Comparison of ENCODE assay signal across 10 mouse cellular contexts in the genomic region with DNA sequence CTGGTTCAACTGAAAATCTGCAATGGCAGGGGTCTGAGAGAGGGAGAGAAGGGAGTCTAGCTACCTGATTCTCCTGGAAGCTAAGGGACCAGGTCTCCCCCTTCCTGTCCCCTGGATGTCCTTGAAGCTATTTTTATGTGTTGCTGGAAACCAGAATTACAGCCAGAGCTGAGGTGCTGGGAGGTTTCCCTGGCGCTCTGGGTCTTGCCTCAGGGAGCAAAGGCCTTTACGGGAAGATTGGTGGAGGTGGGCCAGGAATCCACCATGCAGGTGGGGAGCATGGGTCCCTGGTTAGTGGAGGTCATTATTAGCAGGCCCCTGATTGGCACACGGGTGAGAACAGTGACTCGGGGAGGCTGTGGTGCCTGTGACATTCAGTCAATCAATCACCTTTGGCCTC. TPM values are rescaled to one million over a fixed set of nuclear protein-coding genes. Genes with fewer than 3 reads are reported as not detected.
DNase-seq lines count a peak whose midpoint lies in the region; ATAC-seq lines count a peak whose summit lies in the region.
"Had no signal": no experiment of that assay in that cellular context is flagged by ENCODE, and none has a peak within 500 bp of the region (broad histone marks: within the 10 kb centered on the region; RNA-seq: fewer than 3 reads in every experiment).

No protein-coding gene starts in this region.

- no peak overlapping the region for H3K4me2 ChIP-seq in kidney, embryonic 15.5 days
- no peak overlapping the region for H3K4me2 ChIP-seq in neural tube, embryonic 14.5 days (ENCODE audit: low read depth, low read length)

- DNase-seq in kidney, adult 11 months = peak; percentile 52
- no peak for DNase-seq in hindbrain, embryonic 10.5 days (ENCODE audit: low spot score)
- DNase-seq in kidney, postnatal 25 days = peak; percentile 27 to 67
- DNase-seq in cerebellum, adult 11 months = no peak
- DNase-seq in cerebellum, adult 9-11 months = no peak
- DNase-seq: cerebellum, adult 18-20 months; lung, postnatal 14 days had no signal

- no peaks in the 10 kb centered on the region for H3K27me3 ChIP-seq in kidney, embryonic 15.5 days
- H3K27me3 ChIP-seq in hindbrain, embryonic 10.5 days (ENCODE audit: insufficient read depth, poor library complexity, severe bottlenecking) = peaks cover 8% of the 10 kb centered on the region; the same call in 1 of the 2 replicates
- no peaks in the 10 kb centered on the region for H3K27me3 ChIP-seq in neural tube, embryonic 14.5 days (ENCODE audit: control insufficient read depth, insufficient read depth, low read length)

- 32% methylated on average over 4 of the region's 4 CpGs for WGBS in kidney, embryonic 15.5 days
- 62% methylated on average over 4 of the region's 4 CpGs for WGBS in hindbrain, embryonic 10.5 days
- 27% methylated on average over 4 of the region's 4 CpGs for WGBS in neural tube, embryonic 14.5 days

- no peak overlapping the region for H3K27ac ChIP-seq in kidney, embryonic 15.5 days
- H3K27ac ChIP-seq in hindbrain, embryonic 10.5 days = peak overlapping the region; percentile 82
- peak overlapping the region; percentile 64; the same call in 1 of the 2 replicates for H3K27ac ChIP-seq in neural tube, embryonic 14.5 days (ENCODE audit: low read depth, low read length)

- H3K9me3 ChIP-seq in kidney, embryonic 15.5 days (replicated peaks) = no peaks in the 10 kb centered on the region
- H3K9me3 ChIP-seq in hindbrain, embryonic 10.5 days = no peaks in the 10 kb centered on the region
- H3K9me3 ChIP-seq in neural tube, embryonic 14.5 days (ENCODE audit: control insufficient read depth, low read length) = no peaks in the 10 kb centered on the region

- no peaks in the 10 kb centered on the region for H3K36me3 ChIP-seq in kidney, embryonic 15.5 days
- no peaks in the 10 kb centered on the region for H3K36me3 ChIP-seq in hindbrain, embryonic 10.5 days
- no peaks in the 10 kb centered on the region for H3K36me3 ChIP-seq in neural tube, embryonic 14.5 days (ENCODE audit: control insufficient read depth, insufficient read depth, low read length)

- no peak overlapping the region for H3K9ac ChIP-seq in kidney, embryonic 15.5 days
- 0 out of 2 replicates have a peak overlapping the region, but pooled peaks have one; percentile 21 for H3K9ac ChIP-seq in neural tube, embryonic 14.5 days (replicated peaks; ENCODE audit: low read depth, low read length)

- H3K4me1 ChIP-seq in kidney, embryonic 15.5 days = peaks cover 23% of the 10 kb centered on the region
- H3K4me1 ChIP-seq in hindbrain, embryonic 10.5 days (replicated peaks) = peaks cover 57% of the 10 kb centered on the region
- peaks cover 21% of the 10 kb centered on the region for H3K4me1 ChIP-seq in neural tube, embryonic 14.5 days (ENCODE audit: control insufficient read depth, insufficient read depth, low read length)

- no peak overlapping the region for H3K4me3 ChIP-seq in kidney, embryonic 15.5 days (replicated peaks)
- H3K4me3 ChIP-seq in hindbrain, embryonic 10.5 days = no peak overlapping the region
- H3K4me3 ChIP-seq in neural tube, embryonic 14.5 days (ENCODE audit: low read depth, low read length) = no peak overlapping the region

- no peak for ATAC-seq in kidney, embryonic 15.5 days (replicated peaks; ENCODE audit: low FRiP score)
- no peak for ATAC-seq in neural tube, embryonic 14.5 days (ENCODE audit: low read depth)
- ATAC-seq in granulocyte monocyte progenitor cell, adult 5-6 weeks (replicated peaks; ENCODE audit: poor library complexity, severe bottlenecking) = no peak

RNA-seq across cellular contexts. Expression of gene Cstad, which starts 53.3 kb away (rescaled TPM):
- 1.2 and 1.8 TPM in 2 replicates for polyA plus RNA-seq in kidney, embryonic 15.5 days (2015; fragmentation: Nextera tagmentation; extraction: Ambion mirVana)
- polyA plus RNA-seq in hindbrain, embryonic 10.5 days (2016; fragmentation: Nextera tagmentation; extraction: Ambion mirVana) = 0.33 and 0.47 TPM in 2 replicates
- polyA plus RNA-seq in neural tube, embryonic 14.5 days (2014; fragmentation: Nextera tagmentation; extraction: Ambion mirVana) = 1.2 and 1.3 TPM in 2 replicates
- not detected in 2 replicates for total RNA-seq in granulocyte monocyte progenitor cell, adult 5-6 weeks (2014; fragmentation: Nextera tagmentation)
- not detected in 2 replicates for total RNA-seq in granulocyte monocyte progenitor cell, adult 5-6 weeks (2017)

Comparison
In these comparisons a context has a peak if more than half of its experiments do, and no peak if none do; other contexts are left out.
1. DNase-seq: peak in kidney, adult 11 months (single experiment) and kidney, postnatal 25 days (2 of 2); none in hindbrain, embryonic 10.5 days (single experiment), cerebellum, adult 11 months (single experiment) and cerebellum, adult 9-11 months (single experiment).